Mouse (Mus musculus) embryonic facial prominence, embryonic 14.5 days (tissue): Measurements from ENCODE around the gene Ndufa9. TPM values are rescaled to one million over a fixed set of nuclear protein-coding genes. Genes with fewer than 3 reads are reported as not detected.

Source experiments
- ATAC-seq: fragments of 200-750 bp; cut with Nextera tagmentation; 2 replicates; pipeline ENCODE4 v1.8.0; 2017; ENCODE audit warnings: low read depth, moderate number of reproducible peaks, moderate TSS enrichment
- DNase-seq: peaks from one replicate; pipeline ENCODE4 v3.0.0-alpha.2; 2015; ENCODE audit warnings: low spot score
- H3K27ac ChIP-seq: fragments of 300-500 bp; sonication (generic); replicated peaks from 2 replicates; pipeline ENCODE4 v1.5.1; 2014; ENCODE audit warnings: low read depth, mild to moderate bottlenecking, low read length, moderate library complexity
- H3K27me3 ChIP-seq: fragments of 300-500 bp; sonication (generic); replicated peaks from 2 replicates; pipeline ENCODE4 v1.6.1; 2014; ENCODE audit warnings: low read length; ENCODE audit not compliant: control insufficient read depth, insufficient read depth
- H3K36me3 ChIP-seq: fragments of 300-500 bp; sonication (generic); 2 replicates; pipeline ENCODE4 v1.6.1; 2014; ENCODE audit warnings: low read length, mixed read lengths; ENCODE audit not compliant: control insufficient read depth, insufficient read depth
- H3K4me1 ChIP-seq: fragments of 300-500 bp; sonication (generic); 2 replicates; pipeline ENCODE4 v1.6.1; 2014; ENCODE audit warnings: antibody characterized with exemption, low read length; ENCODE audit not compliant: control insufficient read depth, insufficient read depth
- H3K4me2 ChIP-seq: fragments of 300-500 bp; sonication (generic); 2 replicates; pipeline ENCODE4 v1.6.1; 2014; ENCODE audit warnings: low read depth, mild to moderate bottlenecking, low read length, moderate library complexity, mixed read lengths
- H3K4me3 ChIP-seq: fragments of 300-500 bp; sonication (generic); 2 replicates; pipeline ENCODE4 v1.5.1; 2014; ENCODE audit warnings: low read depth, mild to moderate bottlenecking, low read length
- H3K9ac ChIP-seq: fragments of 300-500 bp; sonication (generic); 2 replicates; pipeline ENCODE4 v1.6.1; 2014; ENCODE audit warnings: low read depth, mild to moderate bottlenecking, low read length, moderate library complexity, mixed read lengths
- H3K9me3 ChIP-seq: fragments of 300-500 bp; sonication (generic); 2 replicates; pipeline ENCODE4 v1.6.1; 2016; ENCODE audit warnings: low read length; ENCODE audit not compliant: control insufficient read depth
- WGBS: fragments of 180-500 bp; shearing (Covaris S2); extraction: QIAGEN DNeasy Blood & Tissue Kit; methylation state at CpG from one replicate; pipeline ENCODE4 v1.1.7; 2014; 5-methylcytosine and 5-hydroxymethylcytosine counted together
- polyA plus RNA-seq: library from polyadenylated mRNA; unstranded; fragments of >200 nt; fragmentation: Nextera tagmentation; extraction: Ambion mirVana; gene quantifications from 2 replicates; pipeline ENCODE4 v1.2.1, GENCODE M21; 2014

Ndufa9 gene
- polyA plus RNA-seq, 1 experiment from 2014 or later: 186 TPM

DNA sequence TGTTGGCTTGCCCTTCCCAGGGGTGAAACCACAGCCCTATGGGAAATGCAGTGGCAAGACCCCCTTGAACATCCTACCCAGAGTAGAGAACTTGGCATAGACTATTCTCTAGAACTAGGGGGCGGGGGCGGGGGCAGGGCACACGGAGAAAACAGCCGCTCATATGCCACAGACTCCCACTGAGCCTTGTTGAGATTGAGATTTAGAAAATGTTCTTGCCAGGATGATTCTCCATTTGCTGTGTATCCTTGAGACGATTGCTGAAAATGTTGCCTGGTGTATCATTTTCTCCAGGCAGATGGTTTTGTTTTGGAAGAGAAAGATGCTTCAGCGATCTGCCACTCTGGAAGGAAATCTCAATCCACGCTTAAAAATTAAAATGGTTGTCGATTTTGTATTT is 40.4 kb downstream of the Ndufa9 start:
- ATAC-seq (no peak), DNase-seq (no peak)
- 74% methylated on average over 8 of the region's 8 CpGs for WGBS
- Histone ChIP-seq H3K4me2 (no peak overlapping the region), H3K27me3 (no peaks in the 10 kb centered on the region), H3K9me3 (no peaks in the 10 kb centered on the region), H3K4me3 (no peak overlapping the region), H3K36me3 (no peaks in the 10 kb centered on the region), H3K9ac (no peak overlapping the region), H3K27ac (no peak overlapping the region), H3K4me1 (no peaks in the 10 kb centered on the region)

DNA sequence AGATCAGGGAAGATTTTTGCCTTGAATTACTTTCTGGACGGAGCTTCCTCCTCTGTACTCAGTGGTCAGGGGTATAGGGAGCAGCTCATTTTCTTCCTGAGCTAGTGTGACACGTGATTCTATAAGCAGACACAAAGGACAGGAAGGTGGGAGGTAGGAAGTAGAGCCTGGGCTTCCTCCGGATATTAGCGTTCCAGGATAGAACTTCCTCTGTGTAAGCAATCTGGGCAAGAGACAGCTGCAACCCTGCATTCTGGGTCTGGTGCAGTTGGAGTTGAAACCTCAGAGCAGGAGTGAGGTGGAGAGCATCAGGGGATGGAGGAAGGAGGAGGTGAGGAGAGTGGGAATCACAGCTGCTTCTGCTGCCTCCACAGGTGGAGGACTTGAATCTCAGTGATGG is 40.8 kb downstream of the Ndufa9 start:
- Histone ChIP-seq H3K4me3 (no peak overlapping the region), H3K27me3 (no peaks in the 10 kb centered on the region), H3K9ac (no peak overlapping the region), H3K4me1 (no peaks in the 10 kb centered on the region), H3K36me3 (no peaks in the 10 kb centered on the region), H3K27ac (no peak overlapping the region), H3K9me3 (no peaks in the 10 kb centered on the region), H3K4me2 (no peak overlapping the region)
- ATAC-seq: no peak
- DNase-seq: peak; percentile 7
- 71% methylated on average over 4 of the region's 4 CpGs for WGBS

DNA sequence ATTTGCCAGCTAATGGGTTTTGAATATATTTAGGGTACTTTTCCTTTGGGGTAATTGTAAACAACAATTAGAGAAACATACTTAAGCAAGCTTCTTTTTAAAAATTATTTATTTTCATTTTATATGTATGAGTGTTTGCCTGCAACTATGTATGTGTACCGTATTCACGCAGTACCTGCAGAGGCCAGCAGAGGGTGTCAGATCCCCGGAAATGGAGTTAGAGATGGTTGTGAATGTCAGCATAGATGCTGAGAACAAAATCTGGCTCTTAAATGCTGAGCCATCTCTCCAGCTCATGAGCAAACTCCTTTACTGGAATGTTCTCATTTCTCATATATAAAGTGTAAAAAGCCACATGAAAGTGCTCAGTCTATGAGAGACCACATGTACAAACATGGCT is 42.2 kb downstream of the Ndufa9 start:
- no peaks in the 10 kb centered on the region for H3K9me3 ChIP-seq
- 82% methylated on average over 3 of the region's 3 CpGs for WGBS
- H3K36me3 ChIP-seq: no peaks in the 10 kb centered on the region
- no peaks in the 10 kb centered on the region for H3K27me3 ChIP-seq
- no peak overlapping the region for H3K9ac ChIP-seq
- no peaks in the 10 kb centered on the region for H3K4me1 ChIP-seq
- no peak overlapping the region for H3K4me2 ChIP-seq
- H3K4me3 ChIP-seq: no peak overlapping the region
- ATAC-seq: no peak
- H3K27ac ChIP-seq: no peak overlapping the region
- no peak for DNase-seq

DNA sequence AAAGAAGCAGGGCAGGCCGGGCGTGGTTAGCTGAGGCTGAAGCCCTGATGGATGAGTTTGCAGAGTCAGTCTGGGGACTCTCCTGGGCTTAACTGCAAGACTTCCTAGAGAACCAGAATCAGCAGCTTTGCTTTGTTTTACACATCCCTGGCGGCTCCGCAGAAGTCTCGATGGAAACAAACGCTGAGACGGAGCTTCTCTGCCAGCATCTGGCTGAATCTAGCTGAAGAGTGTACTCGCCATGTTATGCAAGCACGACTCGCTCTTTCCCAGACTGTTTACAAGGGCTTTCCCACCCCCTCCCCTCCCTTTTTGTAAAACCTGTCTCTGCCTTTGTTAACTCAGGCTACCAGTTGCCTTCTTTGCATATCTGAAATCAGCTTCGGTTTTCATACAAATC is 46.0 kb downstream of the Ndufa9 start:
- Histone ChIP-seq H3K36me3 (no peaks in the 10 kb centered on the region), H3K4me3 (no peak overlapping the region), H3K9me3 (no peaks in the 10 kb centered on the region), H3K9ac (no peak overlapping the region), H3K4me1 (no peaks in the 10 kb centered on the region), H3K27ac (no peak overlapping the region), H3K4me2 (no peak overlapping the region), H3K27me3 (no peaks in the 10 kb centered on the region)
- ATAC-seq (no peak), DNase-seq (no peak)
- 38% methylated on average over 11 of the region's 11 CpGs for WGBS

DNA sequence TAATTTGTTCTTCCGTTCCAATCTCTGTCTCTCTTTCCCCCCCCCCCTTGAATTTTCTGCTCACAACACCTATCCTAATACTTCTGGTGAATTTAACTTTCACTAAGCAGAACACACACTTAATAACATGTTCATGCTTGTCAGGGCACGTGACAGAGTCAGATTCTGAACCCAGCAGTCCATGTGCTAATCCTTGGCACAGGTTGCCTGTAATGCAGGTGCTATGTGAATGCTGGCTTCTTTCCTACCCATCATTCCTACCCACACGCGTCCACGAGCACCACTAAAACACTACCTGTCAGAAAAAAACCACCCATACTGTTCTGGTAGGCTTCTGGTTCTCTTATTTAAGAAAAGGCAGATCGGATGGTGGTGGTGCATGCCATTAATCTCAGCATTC is 54.2 kb downstream of the Ndufa9 start:
- WGBS: 67% methylated on average over 6 of the region's 6 CpGs

DNA sequence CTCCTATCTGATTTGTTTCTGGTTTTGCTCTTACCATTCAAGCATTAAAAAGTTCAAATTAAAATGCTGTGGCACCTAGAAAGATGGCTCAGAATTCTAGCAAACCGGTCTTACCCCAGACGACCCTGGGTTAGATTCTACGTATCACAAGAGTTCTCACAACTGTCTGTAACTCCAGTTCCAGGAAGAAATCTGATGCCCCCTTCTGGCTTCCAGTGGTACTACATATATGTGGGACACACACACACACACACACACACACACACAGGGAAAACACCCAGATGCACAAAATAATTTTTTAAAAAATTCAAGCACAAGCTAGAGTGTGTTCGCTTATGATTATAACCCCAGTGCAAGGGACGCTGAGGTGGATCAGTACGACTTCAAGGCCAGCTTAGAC is 55.2 kb downstream of the Ndufa9 start:
- DNase-seq: no peak
- no peak for ATAC-seq
- 93% methylated on average over 6 of the region's 6 CpGs for WGBS

More for the DNA sequence above, 54.2 kb downstream of the Ndufa9 start:
- H3K9me3 ChIP-seq: no peaks in the 10 kb centered on the region
- no peak overlapping the region for H3K4me3 ChIP-seq
- DNase-seq: no peak
- no peaks in the 10 kb centered on the region for H3K4me1 ChIP-seq
- ATAC-seq: no peak
- no peak overlapping the region for H3K9ac ChIP-seq
- H3K4me2 ChIP-seq: no peak overlapping the region
- H3K27me3 ChIP-seq: no peaks in the 10 kb centered on the region
- no peaks in the 10 kb centered on the region for H3K36me3 ChIP-seq
- no peak overlapping the region for H3K27ac ChIP-seq

DNA sequence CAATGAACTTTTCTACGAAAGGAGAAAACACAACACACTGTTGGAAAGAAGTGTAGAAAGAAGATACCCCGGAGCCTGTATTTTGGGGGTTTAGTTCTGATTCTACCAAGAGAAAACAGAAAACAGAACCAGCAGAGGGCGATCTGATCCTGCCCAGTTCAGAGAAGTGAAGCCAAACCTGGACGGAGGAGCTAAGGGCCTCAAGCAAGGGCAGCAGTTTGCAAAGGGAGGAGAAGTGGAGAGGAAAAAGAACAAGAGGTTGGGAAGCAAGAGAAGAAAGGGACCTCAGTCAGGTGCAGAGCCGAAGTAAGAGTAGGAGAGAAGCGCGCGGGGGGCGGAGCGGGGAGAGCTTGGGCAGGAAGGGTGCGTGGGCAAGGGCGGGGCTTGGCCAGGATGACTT is 57.0 kb downstream of the Ndufa9 start:
- H3K4me3 ChIP-seq: peak overlapping the region; percentile 23
- no peaks in the 10 kb centered on the region for H3K4me1 ChIP-seq
- H3K27me3 ChIP-seq: no peaks in the 10 kb centered on the region
- ATAC-seq (no peak), DNase-seq (peak; percentile 57)
- H3K4me2 ChIP-seq: peak overlapping the region; percentile 47
- H3K36me3 ChIP-seq: no peaks in the 10 kb centered on the region
- H3K9ac ChIP-seq: 0 out of 2 replicates have a peak overlapping the region, but pooled peaks have one; percentile 47
- WGBS: 33% methylated on average over 12 of the region's 12 CpGs
- H3K27ac ChIP-seq: no peak overlapping the region
- no peaks in the 10 kb centered on the region for H3K9me3 ChIP-seq

More for the DNA sequence above, 55.2 kb downstream of the Ndufa9 start:
- H3K4me2 ChIP-seq: no peak overlapping the region
- H3K27ac ChIP-seq: no peak overlapping the region
- no peak overlapping the region for H3K9ac ChIP-seq
- no peaks in the 10 kb centered on the region for H3K36me3 ChIP-seq
- H3K4me3 ChIP-seq: no peak overlapping the region
- no peaks in the 10 kb centered on the region for H3K9me3 ChIP-seq
- H3K4me1 ChIP-seq: no peaks in the 10 kb centered on the region
- H3K27me3 ChIP-seq: no peaks in the 10 kb centered on the region

DNA sequence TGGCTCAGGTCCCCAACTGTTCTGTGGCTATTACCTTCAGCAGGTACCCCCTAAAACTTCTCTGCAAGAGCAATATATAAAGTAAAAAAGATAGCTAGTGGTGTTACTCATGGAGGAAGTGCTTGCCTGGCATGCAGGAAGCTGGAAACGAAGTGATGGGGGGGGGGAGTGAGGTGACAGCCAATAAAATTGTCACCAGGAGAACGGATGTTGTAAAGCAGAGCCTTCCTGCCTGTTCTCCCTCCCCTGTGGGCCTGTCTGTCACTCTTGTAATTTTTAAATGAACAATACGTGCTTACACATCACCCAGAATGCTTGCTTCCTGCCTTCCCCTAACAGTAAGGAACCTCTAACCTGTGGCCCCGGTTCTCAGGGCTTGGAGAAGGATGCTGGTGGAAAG is 57.4 kb downstream of the Ndufa9 start:
- Histone ChIP-seq H3K4me1 (no peaks in the 10 kb centered on the region), H3K36me3 (no peaks in the 10 kb centered on the region), H3K4me3 (no peak overlapping the region), H3K27ac (no peak overlapping the region), H3K4me2 (no peak overlapping the region), H3K9ac (no peak overlapping the region), H3K27me3 (no peaks in the 10 kb centered on the region), H3K9me3 (no peaks in the 10 kb centered on the region)
- DNase-seq: no peak
- no peak for ATAC-seq
- 38% methylated on average over 4 of the region's 4 CpGs for WGBS

DNA sequence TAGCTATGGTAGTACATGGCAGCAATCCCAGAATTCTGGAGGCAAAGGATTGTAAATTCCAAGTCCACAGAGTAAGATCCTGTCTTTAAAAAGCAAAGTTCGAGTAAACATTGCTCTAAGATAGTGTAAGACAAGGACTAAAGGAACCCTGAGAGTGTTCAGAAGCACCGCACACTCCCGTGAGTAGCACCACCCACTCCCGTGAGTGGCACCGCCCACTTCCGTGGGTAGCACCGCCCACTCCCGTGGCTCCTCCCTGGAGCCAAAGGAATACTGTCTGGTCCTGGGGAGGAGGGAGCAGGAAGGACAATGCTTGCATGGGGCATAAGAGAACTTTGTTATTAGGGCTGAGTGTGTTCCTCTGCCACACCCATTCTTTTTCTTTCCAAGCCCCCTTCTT is 60.1 kb downstream of the Ndufa9 start:
- DNase-seq (no peak), ATAC-seq (no peak)
- Histone ChIP-seq H3K27ac (no peak overlapping the region), H3K36me3 (no peaks in the 10 kb centered on the region), H3K4me2 (no peak overlapping the region), H3K27me3 (no peaks in the 10 kb centered on the region), H3K4me3 (no peak overlapping the region), H3K9me3 (no peaks in the 10 kb centered on the region), H3K9ac (no peak overlapping the region), H3K4me1 (no peaks in the 10 kb centered on the region)
- WGBS: 72% methylated on average over 8 of the region's 8 CpGs
